Mouse (Mus musculus) megakaryocyte, embryonic 14.5 days (primary cell): ENCODE measurements around the gene Sh3bp5l.

ENCODE experiments used
- FLI1 ChIP-seq: IDR thresholded peaks from 2 replicates; pipeline ENCODE4 v1.6.1; 2012; ENCODE audit warnings: low read length, inconsistent platforms, mixed read lengths
- GATA1 ChIP-seq: IDR thresholded peaks from 3 replicates; pipeline ENCODE4 v1.6.1; 2012; ENCODE audit warnings: mixed read lengths, low read length, inconsistent platforms, borderline replicate concordance

DNA sequence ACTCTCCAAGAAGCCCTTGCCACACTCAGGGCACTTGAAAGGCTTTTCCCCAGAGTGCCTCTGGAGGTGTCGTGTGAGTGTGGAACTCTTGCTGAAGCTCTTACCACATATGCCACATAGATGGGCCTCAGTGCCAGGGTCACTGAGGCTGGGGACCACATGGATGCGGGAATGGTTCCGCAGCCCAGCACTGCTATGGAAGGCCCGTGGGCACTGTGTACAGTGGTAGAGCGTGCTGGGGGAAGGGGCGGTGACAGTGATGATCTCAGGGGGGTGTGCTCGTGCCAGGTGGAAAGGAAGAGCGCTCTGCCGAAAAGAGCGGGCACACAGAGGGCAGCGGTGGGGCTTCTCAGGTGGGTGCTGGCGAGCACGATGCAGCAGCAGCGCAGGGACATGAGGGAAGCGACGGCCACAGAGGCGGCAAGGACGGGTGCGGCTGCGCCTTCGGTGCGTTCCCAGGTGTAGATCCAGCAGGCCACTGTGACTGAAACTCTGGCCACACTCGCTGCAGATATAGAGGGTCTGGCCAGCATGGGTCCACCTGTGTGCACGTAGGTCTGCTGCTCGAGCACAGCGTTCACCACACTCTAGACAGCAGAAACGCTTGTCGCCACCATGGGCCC lies 13.6 kb upstream of the Sh3bp5l start:
- TF ChIP-seq FLI1 = no peak
- TF ChIP-seq GATA1 = no peak
